25 mouse cellular contexts compared by ENCODE assay signal in genomic region chr19:47255919-47256318, GRCm38 (mm10).
DNase-seq lines count a peak whose midpoint lies in the region; ATAC-seq lines count a peak whose summit lies in the region.
"Had no signal": no experiment of that assay in that cellular context is flagged by ENCODE, and none has a peak within 500 bp of the region (broad histone marks: within the 10 kb centered on the region; RNA-seq: fewer than 3 reads in every experiment).

No protein-coding gene starts in this region.

- H3K27ac ChIP-seq in heart, embryonic 12.5 days (ENCODE audit: poor library complexity, severe bottlenecking): no peak overlapping the region
- H3K27ac ChIP-seq: forebrain, embryonic 13.5 days; heart, embryonic 10.5 days; heart, embryonic 15.5 days; hindbrain, embryonic 10.5 days; hindbrain, embryonic 14.5 days had no signal

- no peaks in the 10 kb centered on the region for H3K36me3 ChIP-seq in heart, embryonic 12.5 days
- H3K36me3 ChIP-seq: G1E; heart, embryonic 10.5 days; heart, embryonic 15.5 days; hindbrain, embryonic 10.5 days had no signal

- no peak overlapping the region for H3K4me3 ChIP-seq in heart, embryonic 12.5 days
- H3K4me3 ChIP-seq: forebrain, embryonic 13.5 days; heart, embryonic 10.5 days; heart, embryonic 15.5 days; hindbrain, embryonic 10.5 days had no signal

- 72% methylated on average over 6 of the region's 6 CpGs for WGBS in heart, embryonic 12.5 days

- H3K4me1 ChIP-seq in heart, embryonic 12.5 days (replicated peaks): peaks cover 8% of the 10 kb centered on the region

- no peaks in the 10 kb centered on the region for H3K9me3 ChIP-seq in heart, embryonic 12.5 days (replicated peaks)
- H3K9me3 ChIP-seq: forebrain, embryonic 13.5 days; heart, embryonic 10.5 days; heart, embryonic 15.5 days; hindbrain, embryonic 10.5 days had no signal

- peak; percentile 59 to 81 for ATAC-seq in hematopoietic stem cell, adult 5-6 weeks (replicated peaks in 1 of 2; ENCODE audit: insufficient read depth in 1 of 2, low FRiP score in 2 of 2, low TSS enrichment in 1 of 2, low read depth in 1 of 2, poor library complexity in 2 of 2, severe bottlenecking in 2 of 2)
- no peak for ATAC-seq in heart, embryonic 12.5 days (ENCODE audit: insufficient number of reproducible peaks, low FRiP score)
- ATAC-seq: activated CD4-positive, CD25-positive, alpha-beta regulatory T cell, adult 4 months; CD4-positive, CD25-positive, alpha-beta regulatory T cell, adult 4 months; forebrain, embryonic 13.5 days; forebrain, postnatal 0 days; Patski had no signal

- DNase-seq in spleen, postnatal 36 days (ENCODE audit: low spot score in 2 of 2): peak; percentile 30
- DNase-seq in spleen, postnatal 10 days (ENCODE audit: low spot score in 2 of 2): no peak
- DNase-seq in adipocyte (ENCODE audit: low spot score): peak; percentile 17
- DNase-seq in right cerebral cortex, postnatal 36 days (ENCODE audit: low spot score in 2 of 2): no peak
- DNase-seq in right cerebral cortex, postnatal 4 days: no peak
- DNase-seq: adrenal gland, adult 2 months; adrenal gland, postnatal 25 days; cerebellum, adult 8-10 months; cerebellum, postnatal 14 days; forebrain, postnatal 0 days; gastrocnemius, postnatal 36 days; heart, adult 18-20 months; heart, postnatal 14 days; kidney, adult 11 months had no signal

- H3K4me2 ChIP-seq in heart, embryonic 12.5 days: no peak overlapping the region
- H3K4me2 ChIP-seq: forebrain, embryonic 13.5 days; heart, embryonic 15.5 days; hindbrain, embryonic 14.5 days had no signal

- peaks cover 48% of the 10 kb centered on the region for H3K27me3 ChIP-seq in heart, embryonic 12.5 days (replicated peaks)

- no peak overlapping the region for H3K9ac ChIP-seq in heart, embryonic 12.5 days
- H3K9ac ChIP-seq: forebrain, embryonic 13.5 days; forebrain, postnatal 0 days; heart, embryonic 15.5 days; hindbrain, embryonic 14.5 days had no signal

Comparison
In these comparisons a context has a peak if more than half of its experiments do, and no peak if none do; other contexts are left out.
1. DNase-seq: peak in spleen, postnatal 36 days (2 of 2) and adipocyte (single experiment); none in spleen, postnatal 10 days (0 of 2), right cerebral cortex, postnatal 36 days (0 of 2) and right cerebral cortex, postnatal 4 days (single experiment).